Mouse (Mus musculus) urinary bladder, adult 2 months (tissue): ENCODE results near the gene Dtnb. TPM values are rescaled to one million over a fixed set of nuclear protein-coding genes. Genes with fewer than 3 reads are reported as not detected.

Experiments used
- DNase-seq: peaks from one replicate; pipeline ENCODE4 v3.0.0; 2022; ENCODE audit warnings: low spot score
- polyA plus RNA-seq: library from polyadenylated mRNA; depleted of rRNA; stranded (reverse); fragments of >200 nt; gene quantifications from 2 replicates; pipeline ENCODE4 v1.2.3, GENCODE M21; 2012

Dtnb gene
- polyA plus RNA-seq, 1 experiment = 21.2 TPM

- peak; percentile 68 for DNase-seq
These were observed 608 bp downstream of the Dtnb start for GRCm38 (mm10) chr12:3572581-3573397.

- no peak for DNase-seq
These were observed 1.2 kb downstream of the Dtnb start for GRCm38 (mm10) chr12:3573410-3573809.

GRCm38 (mm10) chr12:3574670-3575069 is 2.5 kb downstream of the Dtnb start:
- DNase-seq = no peak

GRCm38 (mm10) chr12:3579958-3580530 is 7.9 kb downstream of the Dtnb start:
- no peak for DNase-seq

- DNase-seq = no peak
These were observed 10.4 kb downstream of the Dtnb start for GRCm38 (mm10) chr12:3582604-3583003.

GRCm38 (mm10) chr12:3585525-3585924 is 13.3 kb downstream of the Dtnb start:
- no peak for DNase-seq

- DNase-seq = no peak
These were observed 14.8 kb downstream of the Dtnb start for GRCm38 (mm10) chr12:3587010-3587409.

GRCm38 (mm10) chr12:3590039-3590438 is 17.9 kb downstream of the Dtnb start:
- DNase-seq = no peak

GRCm38 (mm10) chr12:3591595-3591994 is 19.4 kb downstream of the Dtnb start:
- no peak for DNase-seq

GRCm38 (mm10) chr12:3602786-3603185 is 30.6 kb downstream of the Dtnb start:
- DNase-seq = no peak

GRCm38 (mm10) chr12:3606202-3606601 is 34.0 kb downstream of the Dtnb start:
- no peak for DNase-seq

- DNase-seq = no peak
These were observed 37.6 kb downstream of the Dtnb start for GRCm38 (mm10) chr12:3609747-3610146.

- no peak for DNase-seq
These were observed 39.7 kb downstream of the Dtnb start for GRCm38 (mm10) chr12:3611871-3612270.

- DNase-seq = no peak
These were observed 42.9 kb downstream of the Dtnb start for GRCm38 (mm10) chr12:3615041-3615440.

- DNase-seq = no peak
These were observed 46.2 kb downstream of the Dtnb start for GRCm38 (mm10) chr12:3618144-3619020.

- no peak for DNase-seq
These were observed 46.8 kb downstream of the Dtnb start for GRCm38 (mm10) chr12:3619021-3619367.

- DNase-seq = no peak
These were observed 54.7 kb downstream of the Dtnb start for GRCm38 (mm10) chr12:3626880-3627279.

GRCm38 (mm10) chr12:3641931-3642330 is 69.8 kb downstream of the Dtnb start:
- DNase-seq = no peak

GRCm38 (mm10) chr12:3656799-3657198 is 84.6 kb downstream of the Dtnb start:
- no peak for DNase-seq

- no peak for DNase-seq
These were observed 85.1 kb downstream of the Dtnb start for GRCm38 (mm10) chr12:3657234-3657633.

GRCm38 (mm10) chr12:3657786-3658185 is 85.6 kb downstream of the Dtnb start:
- DNase-seq = no peak

GRCm38 (mm10) chr12:3659554-3660311 is 87.6 kb downstream of the Dtnb start:
- no peak for DNase-seq
